Mouse (Mus musculus): ENCODE data around the gene Sdk2.

Gene Sdk2

GRCm38 (mm10) chr11:113766284-113766985 lies 300.4 kb downstream of the Sdk2 start:
- no peak for DNase-seq (ENCODE audit: low spot score in 2 of 2)

DNA sequence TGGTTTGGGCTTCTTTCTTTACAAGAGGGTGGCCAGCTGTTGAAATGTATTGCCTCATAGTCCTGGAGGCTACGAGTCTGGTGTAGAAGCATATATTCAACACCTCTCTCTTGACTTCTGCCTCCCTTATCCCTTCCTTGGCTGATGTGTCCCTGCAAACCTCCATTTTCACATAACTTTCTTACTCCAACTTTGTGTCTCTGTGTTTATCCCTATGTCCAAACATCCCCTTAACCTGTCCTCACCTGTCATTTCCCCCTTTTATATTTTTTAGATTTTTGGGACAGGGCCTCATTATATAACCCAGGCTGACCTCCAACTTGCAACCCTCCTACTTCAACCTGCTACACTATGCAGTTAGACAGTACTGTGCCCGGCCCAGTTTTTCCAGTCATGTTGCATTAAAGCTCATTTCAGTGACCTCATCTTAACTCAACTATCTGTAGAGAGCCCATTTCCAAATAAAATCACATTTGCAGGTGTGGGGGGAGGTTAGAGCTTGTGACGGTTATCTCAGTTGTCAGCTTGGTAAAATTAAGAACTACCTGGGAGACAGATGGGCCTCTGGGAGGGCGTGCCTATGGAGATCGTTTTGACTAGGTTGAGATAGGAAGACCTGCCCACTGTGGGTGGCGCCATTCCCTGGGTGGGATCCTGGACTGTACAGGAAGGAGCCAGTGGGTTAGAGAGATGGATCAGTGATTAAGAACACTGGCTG lies 302.6 kb downstream of the Sdk2 start:
- no peak for DNase-seq (ENCODE audit: low spot score in 2 of 2)

DNA sequence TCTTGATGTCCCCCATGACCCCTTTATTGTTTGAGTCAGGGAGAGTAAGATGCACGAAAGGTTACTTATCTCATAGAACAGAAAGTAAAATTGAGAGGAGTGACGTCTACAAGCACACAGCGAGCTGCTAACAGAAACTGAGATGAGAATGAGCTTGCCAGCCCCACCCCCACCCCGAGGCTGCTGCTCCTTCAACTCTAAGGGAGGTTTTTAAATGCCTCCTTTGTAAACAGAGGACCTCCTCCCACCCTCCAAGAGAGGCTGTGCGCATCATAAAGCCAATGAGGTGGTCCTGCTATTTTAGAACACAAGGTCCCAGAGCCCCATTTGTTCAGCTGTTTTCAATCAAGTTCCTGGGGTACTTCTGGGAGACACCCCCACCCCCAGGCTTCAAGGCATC lies 303.4 kb downstream of the Sdk2 start:
- no peak for DNase-seq (ENCODE audit: low spot score in 2 of 2)

GRCm38 (mm10) chr11:113762136-113762797 lies 304.6 kb downstream of the Sdk2 start:
- no peak for DNase-seq (ENCODE audit: low spot score in 2 of 2)

DNA sequence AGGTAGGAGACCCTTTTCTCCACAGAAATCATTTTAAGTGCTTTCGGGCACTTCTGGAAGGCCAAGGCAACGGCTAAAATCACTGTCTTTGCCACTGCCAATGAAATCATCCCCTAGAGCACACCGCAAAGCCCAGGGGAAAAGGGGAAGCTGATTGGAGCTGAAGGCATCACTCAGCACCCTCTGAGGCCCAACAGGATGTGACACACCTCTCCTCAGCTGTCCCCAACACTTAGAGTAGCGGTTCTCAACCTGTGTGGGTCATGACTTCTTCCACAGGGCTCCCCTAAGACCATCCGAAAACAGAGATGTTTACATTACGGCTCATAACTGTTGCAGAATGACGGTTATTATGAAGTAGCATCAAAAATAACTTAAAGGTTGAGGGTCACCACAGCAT lies 305.2 kb downstream of the Sdk2 start:
- DNase-seq (ENCODE audit: low spot score in 2 of 2): no peak

- DNase-seq (ENCODE audit: low spot score in 2 of 2): no peak
These were observed 306.4 kb downstream of the Sdk2 start for GRCm38 (mm10) chr11:113760476-113760875.

DNA sequence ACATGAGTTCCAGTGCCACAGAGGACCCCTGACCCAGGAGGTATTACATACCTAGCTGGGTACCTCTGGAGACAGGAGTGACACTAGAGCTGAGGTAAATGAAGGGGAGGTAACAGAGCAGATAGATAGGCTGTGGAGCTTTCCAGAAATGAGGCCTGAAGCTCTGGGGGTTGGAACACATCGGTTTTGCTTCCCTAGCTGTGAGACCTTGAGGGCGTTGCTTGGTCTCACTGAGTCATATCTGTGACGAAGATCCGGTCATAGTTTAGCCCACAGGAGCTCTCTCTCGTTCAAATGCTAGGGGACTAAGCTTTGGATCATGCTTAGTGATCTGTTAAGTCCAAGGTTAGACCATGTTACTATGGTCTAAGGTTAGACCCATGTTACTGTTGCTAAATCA lies 308.0 kb downstream of the Sdk2 start:
- no peak for DNase-seq (ENCODE audit: low spot score in 2 of 2)

GRCm38 (mm10) chr11:113756578-113756977 lies 310.3 kb downstream of the Sdk2 start:
- no peak for DNase-seq (ENCODE audit: low spot score in 2 of 2)

DNA sequence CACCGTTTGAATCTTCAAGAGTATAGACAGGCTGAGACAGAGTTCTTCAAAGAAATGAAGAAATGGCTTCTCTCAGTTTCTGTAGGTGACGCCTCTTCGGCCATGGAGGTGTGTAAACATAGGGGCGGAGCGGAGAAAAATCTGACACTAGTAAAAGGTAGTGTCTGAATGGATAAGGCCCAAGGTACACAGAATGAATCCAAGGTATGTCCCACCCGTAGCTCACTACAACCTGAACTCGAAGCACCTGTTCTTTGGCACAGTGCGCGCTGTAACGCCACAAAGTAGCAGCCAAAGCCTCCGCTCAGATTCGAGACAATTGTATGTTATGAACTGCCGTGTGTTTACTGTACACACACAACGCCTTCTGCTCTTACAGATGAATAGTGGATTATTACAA lies 311.0 kb downstream of the Sdk2 start:
- DNase-seq (ENCODE audit: low spot score in 2 of 2): no peak

GRCm38 (mm10) chr11:113754845-113755244 lies 312.0 kb downstream of the Sdk2 start:
- DNase-seq (ENCODE audit: low spot score in 2 of 2): no peak

DNA sequence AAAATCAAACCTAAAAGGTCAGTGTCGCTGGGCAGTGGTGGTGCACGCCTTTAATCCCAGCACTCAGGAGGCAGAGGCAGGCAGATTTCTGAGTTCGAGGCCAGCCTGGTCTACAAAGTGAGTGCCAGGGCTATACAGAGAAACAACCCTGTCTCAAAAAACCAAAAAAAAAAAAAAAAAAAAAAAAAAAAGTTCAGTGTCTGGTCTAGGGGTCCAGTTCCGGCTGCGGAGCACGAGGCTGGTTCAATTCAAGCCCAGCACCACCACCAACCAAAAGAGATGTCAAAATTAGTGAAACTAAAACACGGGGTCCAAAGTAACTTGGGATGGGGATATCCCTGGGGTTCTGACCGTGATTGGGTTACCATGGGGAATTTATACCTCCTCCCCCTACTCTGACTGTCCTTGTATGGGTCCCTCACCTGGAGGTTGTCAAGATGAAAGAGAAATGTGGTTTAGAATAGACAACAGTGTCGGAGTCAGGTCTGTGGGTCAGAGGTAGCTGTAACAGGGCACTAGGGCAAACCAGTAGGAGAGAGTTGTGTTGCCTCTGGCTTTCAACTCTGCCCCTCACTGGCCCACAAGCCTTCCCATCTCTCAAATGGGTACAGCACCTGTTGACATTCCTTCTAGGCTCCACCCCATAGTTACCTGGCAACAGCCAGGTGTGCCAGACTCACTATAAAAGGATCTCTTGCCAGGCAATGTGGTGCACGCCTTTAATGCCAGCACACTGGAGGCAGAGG lies 314.0 kb downstream of the Sdk2 start:
- no peak for DNase-seq (ENCODE audit: low spot score in 2 of 2)

- no peak for DNase-seq (ENCODE audit: low spot score in 2 of 2)
These were observed 314.6 kb downstream of the Sdk2 start for GRCm38 (mm10) chr11:113752158-113752661.

DNA sequence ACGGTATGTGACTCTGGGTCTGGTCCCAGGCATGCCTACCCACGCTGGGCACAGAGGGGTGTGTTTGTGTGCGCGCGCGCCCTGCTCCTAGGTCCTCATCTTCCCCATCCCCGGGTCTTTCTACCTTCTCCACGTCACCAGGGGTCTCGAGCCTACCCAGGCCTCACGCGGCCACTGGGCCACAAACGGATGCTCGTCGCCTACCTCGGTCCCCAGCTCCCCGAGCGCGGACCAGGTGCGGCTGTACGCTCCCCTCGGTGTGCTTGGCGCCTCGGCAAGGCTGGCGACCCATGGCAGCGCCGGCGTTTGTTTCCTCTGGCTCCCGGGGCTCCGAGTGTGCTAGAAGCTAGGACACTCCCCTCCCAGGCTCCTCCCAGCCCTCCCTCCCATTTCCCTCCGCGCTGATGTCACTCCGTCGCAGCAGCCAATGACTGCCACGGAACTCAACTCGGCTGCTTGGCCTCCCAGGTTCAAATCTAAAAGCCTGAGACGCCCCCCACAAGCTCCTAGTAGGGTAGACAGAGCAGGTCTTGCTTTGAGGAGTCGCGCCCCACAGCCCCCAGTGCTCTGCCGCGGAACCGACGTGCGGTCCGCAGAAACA lies 315.3 kb downstream of the Sdk2 start, which contains the start of gene Cdc42ep4:
TSS of gene Cdc42ep4 (minus strand) at position 398 of the 601 bp plus-strand sequence.
- peak; percentile 55 to 74 for DNase-seq (ENCODE audit: low spot score in 2 of 2)

GRCm38 (mm10) chr11:113750571-113751483 lies 316.0 kb downstream of the Sdk2 start:
- peak; percentile 28 to 56 for DNase-seq (ENCODE audit: low spot score in 2 of 2)

- no peak for DNase-seq (ENCODE audit: low spot score in 2 of 2)
These were observed 317.0 kb downstream of the Sdk2 start for GRCm38 (mm10) chr11:113749749-113750351.

DNA sequence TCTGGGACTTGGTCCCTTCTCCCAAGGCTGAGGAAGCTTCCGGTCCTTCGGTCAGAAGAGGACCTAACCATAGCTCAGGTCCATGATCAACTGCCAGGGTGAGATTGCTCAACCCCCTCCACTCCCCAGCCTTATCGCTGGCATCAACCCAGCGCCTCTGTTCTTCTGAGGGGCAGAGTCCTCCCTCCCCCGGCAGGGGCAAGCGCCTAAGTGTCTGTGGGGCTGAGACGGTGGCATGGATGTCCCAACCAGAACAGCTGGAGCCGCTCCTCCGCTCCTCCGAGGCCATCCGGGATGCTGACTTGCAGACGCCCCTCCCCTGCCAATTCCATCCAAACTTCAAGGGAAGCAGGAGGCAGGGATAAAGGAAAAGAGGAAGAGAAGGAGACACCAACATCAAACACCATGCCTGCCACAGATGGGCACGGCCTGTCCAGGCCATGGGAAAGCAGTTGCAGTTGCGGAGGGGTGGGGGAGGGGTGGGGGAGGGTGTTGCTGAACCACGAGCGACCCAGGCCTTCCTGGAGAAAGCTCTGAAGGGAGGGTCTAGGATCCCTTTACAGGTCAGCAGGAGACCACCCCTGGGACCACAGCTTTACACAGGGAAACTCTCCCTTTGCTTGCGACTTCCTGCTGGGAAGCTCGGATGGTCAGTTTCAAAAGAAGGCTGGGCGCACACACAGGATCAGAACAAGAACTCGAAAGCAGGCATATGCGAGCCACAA lies 317.9 kb downstream of the Sdk2 start:
- no peak for DNase-seq (ENCODE audit: low spot score in 2 of 2)

DNA sequence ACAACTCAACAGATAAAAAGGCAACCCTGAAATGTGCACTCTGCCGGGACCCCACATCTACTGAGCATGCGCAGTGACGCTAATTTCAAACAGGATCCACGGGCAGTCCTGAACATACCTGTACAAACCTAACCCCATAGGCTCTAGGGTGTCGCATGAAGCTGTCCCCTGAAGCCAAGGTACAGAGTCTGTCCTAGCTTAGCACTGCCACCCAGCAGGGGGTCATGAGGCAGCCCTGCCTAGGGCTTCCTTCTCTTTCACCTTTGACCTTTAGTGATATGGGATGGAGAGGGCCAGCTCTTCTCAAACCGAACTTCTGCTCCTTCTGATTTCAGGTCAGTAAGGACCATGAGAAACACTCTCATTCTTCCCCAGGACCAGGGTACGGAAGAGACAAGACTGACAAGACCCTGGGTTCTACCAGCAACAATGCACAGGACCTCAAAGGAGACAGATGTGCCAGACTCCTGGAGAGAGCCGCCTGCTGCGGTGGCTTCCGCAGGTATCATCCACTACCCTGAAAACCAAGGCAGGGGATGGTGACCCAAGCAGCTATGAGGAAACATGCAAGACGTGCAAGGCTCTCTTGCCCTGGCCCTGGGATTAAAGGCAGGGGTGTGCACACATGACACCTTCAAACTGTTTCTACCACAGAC lies 319.0 kb downstream of the Sdk2 start:
- no peak for DNase-seq (ENCODE audit: low spot score in 2 of 2)

DNA sequence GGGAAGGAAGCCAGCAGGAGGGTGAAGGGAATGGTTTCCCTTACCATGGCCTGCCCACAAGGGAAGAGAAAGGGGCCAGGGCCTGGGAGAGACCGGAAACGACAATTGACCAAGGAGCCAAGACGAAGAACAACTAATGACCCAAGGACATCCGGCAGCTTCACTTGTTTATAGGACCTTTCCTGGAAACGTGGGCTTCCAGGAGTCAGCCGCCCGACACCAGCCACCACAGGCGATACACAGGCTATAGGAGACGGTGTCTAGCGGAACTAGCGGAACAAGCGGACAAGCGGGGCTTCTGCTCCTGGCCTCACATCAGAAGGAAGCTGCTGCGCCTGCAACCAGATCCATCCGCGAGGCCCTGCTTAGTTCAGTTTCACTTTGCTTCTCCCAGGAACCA lies 319.8 kb downstream of the Sdk2 start:
- no peak for DNase-seq (ENCODE audit: low spot score in 2 of 2)

- DNase-seq (ENCODE audit: low spot score in 2 of 2): no peak
These were observed 320.9 kb downstream of the Sdk2 start for GRCm38 (mm10) chr11:113745961-113746360.

Data from natural killer cell, adult 2 months (primary cell).